In genomic region chr19:5751742-5752141, GRCm38 (mm10) we compare ENCODE assay signal across 9 mouse cellular contexts. TPM values are rescaled to one million over a fixed set of nuclear protein-coding genes. Genes with fewer than 3 reads are reported as not detected.
DNase-seq lines count a peak whose midpoint lies in the region; ATAC-seq lines count a peak whose summit lies in the region.
"Had no signal": no experiment of that assay in that cellular context is flagged by ENCODE, and none has a peak within 500 bp of the region (broad histone marks: within the 10 kb centered on the region; RNA-seq: fewer than 3 reads in every experiment).

No protein-coding gene starts in this region.

- H3K27me3 ChIP-seq in hindbrain, embryonic 11.5 days (ENCODE audit: control insufficient read depth, insufficient read depth, low read length): peaks cover 55% of the 10 kb centered on the region
- peaks cover 84% of the 10 kb centered on the region for H3K27me3 ChIP-seq in hindbrain, embryonic 14.5 days (ENCODE audit: control insufficient read depth, insufficient read depth, low read length)
- H3K27me3 ChIP-seq in intestine, embryonic 16.5 days (replicated peaks; ENCODE audit: control insufficient read depth, insufficient read depth, low read length): peaks cover 19% of the 10 kb centered on the region; the same call in 1 of the 2 replicates
- H3K27me3 ChIP-seq in liver, embryonic 16.5 days (ENCODE audit: control insufficient read depth, insufficient read depth, low read depth, low read length): peaks cover 86% of the 10 kb centered on the region

- 2% methylated on average over 20 of the region's 20 CpGs for WGBS in hindbrain, embryonic 11.5 days
- 9% methylated on average over 19 of the region's 20 CpGs for WGBS in hindbrain, embryonic 14.5 days
- 17% methylated on average over 20 of the region's 20 CpGs for WGBS in intestine, embryonic 16.5 days
- 5% methylated on average over 19 of the region's 20 CpGs for WGBS in liver, embryonic 16.5 days (ENCODE audit: insufficient replicate concordance)

- DNase-seq in hindbrain, embryonic 11.5 days (ENCODE audit: low spot score): peak; percentile 33
- no peak for DNase-seq in hindbrain, embryonic 14.5 days (ENCODE audit: low spot score)
- DNase-seq in adrenal gland, postnatal 25 days: peak; percentile 82
- DNase-seq in frontal cortex, adult 2 months (ENCODE audit: extremely low spot score in 1 of 2, low spot score in 1 of 2): no peak
- no peak for DNase-seq in layer of hippocampus, adult 8-10 months (ENCODE audit: low spot score in 2 of 2)

- ATAC-seq in hindbrain, embryonic 11.5 days (ENCODE audit: low FRiP score): no peak
- ATAC-seq in hindbrain, embryonic 14.5 days (ENCODE audit: low FRiP score): no peak
- ATAC-seq in intestine, embryonic 16.5 days: 0 out of 2 replicates have a peak, but pooled peaks have one; percentile 41
- ATAC-seq in liver, embryonic 16.5 days (ENCODE audit: low read depth): 0 out of 2 replicates have a peak, but pooled peaks have one; percentile 22
- ATAC-seq in erythroblast, adult 5-6 weeks (replicated peaks; ENCODE audit: low FRiP score, poor library complexity, severe bottlenecking): no peak

- H3K4me2 ChIP-seq in hindbrain, embryonic 11.5 days (replicated peaks; ENCODE audit: low read depth, low read length): 0 out of 2 replicates have a peak overlapping the region, but pooled peaks have one; percentile 5
- no peak overlapping the region for H3K4me2 ChIP-seq in hindbrain, embryonic 14.5 days (replicated peaks)
- no peak overlapping the region for H3K4me2 ChIP-seq in intestine, embryonic 16.5 days (ENCODE audit: low read depth, low read length)
- H3K4me2 ChIP-seq in liver, embryonic 16.5 days (ENCODE audit: low read depth, low read length): no peak overlapping the region

- 0 out of 2 replicates have a peak, but pooled peaks cover 2% of the 10 kb centered on the region for H3K4me1 ChIP-seq in hindbrain, embryonic 11.5 days (replicated peaks; ENCODE audit: control insufficient read depth, insufficient read depth, low read length)
- peaks cover 5% of the 10 kb centered on the region; the same call in 1 of the 2 replicates for H3K4me1 ChIP-seq in hindbrain, embryonic 14.5 days (replicated peaks; ENCODE audit: control insufficient read depth, insufficient read depth, low read length)
- H3K4me1 ChIP-seq in intestine, embryonic 16.5 days (ENCODE audit: control insufficient read depth, insufficient read depth, low read length): peaks cover 6% of the 10 kb centered on the region
- H3K4me1 ChIP-seq in liver, embryonic 16.5 days (ENCODE audit: control insufficient read depth, low read depth, low read length): peaks cover 2% of the 10 kb centered on the region; the same call in 1 of the 2 replicates

- no peak overlapping the region for H3K27ac ChIP-seq in hindbrain, embryonic 11.5 days (ENCODE audit: low read depth, low read length)
- H3K27ac ChIP-seq in hindbrain, embryonic 14.5 days: no peak overlapping the region
- no peak overlapping the region for H3K27ac ChIP-seq in intestine, embryonic 16.5 days (ENCODE audit: low read length)
- no peak overlapping the region for H3K27ac ChIP-seq in liver, embryonic 16.5 days (ENCODE audit: low read length)

- H3K36me3 ChIP-seq in hindbrain, embryonic 11.5 days (ENCODE audit: control insufficient read depth, insufficient read depth, low read length): no peaks in the 10 kb centered on the region
- H3K36me3 ChIP-seq in hindbrain, embryonic 14.5 days (replicated peaks; ENCODE audit: control insufficient read depth, insufficient read depth): no peaks in the 10 kb centered on the region; the same call in 1 of the 2 replicates
- H3K36me3 ChIP-seq in intestine, embryonic 16.5 days (ENCODE audit: control insufficient read depth, insufficient read depth, low read length): no peaks in the 10 kb centered on the region
- H3K36me3 ChIP-seq in liver, embryonic 16.5 days (ENCODE audit: control insufficient read depth, insufficient read depth): no peaks in the 10 kb centered on the region

- H3K9me3 ChIP-seq in hindbrain, embryonic 11.5 days (ENCODE audit: control insufficient read depth, low read length): no peaks in the 10 kb centered on the region
- H3K9me3 ChIP-seq in hindbrain, embryonic 14.5 days (ENCODE audit: control insufficient read depth, low read length): no peaks in the 10 kb centered on the region
- no peaks in the 10 kb centered on the region for H3K9me3 ChIP-seq in intestine, embryonic 16.5 days (ENCODE audit: control insufficient read depth, low read length)
- no peaks in the 10 kb centered on the region for H3K9me3 ChIP-seq in liver, embryonic 16.5 days (replicated peaks; ENCODE audit: control insufficient read depth, low read length)

- H3K4me3 ChIP-seq in hindbrain, embryonic 11.5 days (ENCODE audit: low read depth, low read length): no peak overlapping the region
- H3K4me3 ChIP-seq in hindbrain, embryonic 14.5 days (replicated peaks; ENCODE audit: low read length): no peak overlapping the region
- H3K4me3 ChIP-seq in intestine, embryonic 16.5 days (ENCODE audit: low read length): no peak overlapping the region
- peak overlapping the region; percentile 7; the same call in 1 of the 2 replicates for H3K4me3 ChIP-seq in liver, embryonic 16.5 days (ENCODE audit: low read depth, low read length)

- H3K9ac ChIP-seq in hindbrain, embryonic 11.5 days (ENCODE audit: low read depth, low read length): no peak overlapping the region
- H3K9ac ChIP-seq in hindbrain, embryonic 14.5 days: no peak overlapping the region
- H3K9ac ChIP-seq in intestine, embryonic 16.5 days (ENCODE audit: low read depth, low read length): no peak overlapping the region
- no peak overlapping the region for H3K9ac ChIP-seq in liver, embryonic 16.5 days (ENCODE audit: low read depth, low read length)

RNA-seq across cellular contexts. Expression of gene Ltbp3, which starts 11.0 kb away (rescaled TPM):
- polyA plus RNA-seq in hindbrain, embryonic 11.5 days (2014; fragmentation: Nextera tagmentation; extraction: Ambion mirVana): 3.5 and 3.8 TPM in 2 replicates
- polyA plus RNA-seq in hindbrain, embryonic 14.5 days (2014; fragmentation: Nextera tagmentation; extraction: Ambion mirVana): 13.8 and 15.8 TPM in 2 replicates
- 275 and 334 TPM in 2 replicates for total RNA-seq in adrenal gland, postnatal 25 days (2021)
- 14.0 and 20.8 TPM in 2 replicates for polyA plus RNA-seq in intestine, embryonic 16.5 days (2015; fragmentation: Nextera tagmentation; extraction: Ambion mirVana)
- polyA plus RNA-seq in liver, embryonic 16.5 days (2015; fragmentation: Nextera tagmentation; extraction: Ambion mirVana): 0.74 and 4.6 TPM in 2 replicates
- 81.5 and 87.8 TPM in 2 replicates for polyA plus RNA-seq in frontal cortex, adult 2 months (2012; rRNA removed)
- total RNA-seq in erythroblast, adult 5-6 weeks (2015; ENCODE audit: low replicate concordance): 0.63 TPM in 1 of 2 replicates, not detected in the other
- total RNA-seq in erythroblast, adult 5-6 weeks (2017; ENCODE audit: low replicate concordance): 0.68 TPM in 1 of 2 replicates, not detected in the other
- total RNA-seq in layer of hippocampus, adult 8-10 months (2022): 10 to 100 TPM; 30.4 to 40.5 (median 33.1) TPM

RNA-seq across cellular contexts. Expression of gene Scyl1, which starts 19.5 kb away (rescaled TPM):
- 47.2 and 55.7 TPM in 2 replicates for polyA plus RNA-seq in hindbrain, embryonic 11.5 days (2014; fragmentation: Nextera tagmentation; extraction: Ambion mirVana)
- polyA plus RNA-seq in hindbrain, embryonic 14.5 days (2014; fragmentation: Nextera tagmentation; extraction: Ambion mirVana): 73.5 and 76.7 TPM in 2 replicates
- total RNA-seq in adrenal gland, postnatal 25 days (2021): 104 and 120 TPM in 2 replicates
- 58.9 and 64.3 TPM in 2 replicates for polyA plus RNA-seq in intestine, embryonic 16.5 days (2015; fragmentation: Nextera tagmentation; extraction: Ambion mirVana)
- 19.3 and 21.5 TPM in 2 replicates for polyA plus RNA-seq in liver, embryonic 16.5 days (2015; fragmentation: Nextera tagmentation; extraction: Ambion mirVana)
- polyA plus RNA-seq in frontal cortex, adult 2 months (2012; rRNA removed): 111 and 120 TPM in 2 replicates
- 8.2 and 12.9 TPM in 2 replicates for total RNA-seq in erythroblast, adult 5-6 weeks (2015; ENCODE audit: low replicate concordance)
- 9.1 and 11.9 TPM in 2 replicates for total RNA-seq in erythroblast, adult 5-6 weeks (2017; ENCODE audit: low replicate concordance)
- total RNA-seq in layer of hippocampus, adult 8-10 months (2022): 10 to 100 TPM; 77.7 to 94.4 (median 88.1) TPM

RNA-seq across cellular contexts. Expression of gene Fam89b, which starts 22.3 kb away (rescaled TPM):
- 165 and 174 TPM in 2 replicates for polyA plus RNA-seq in hindbrain, embryonic 11.5 days (2014; fragmentation: Nextera tagmentation; extraction: Ambion mirVana)
- polyA plus RNA-seq in hindbrain, embryonic 14.5 days (2014; fragmentation: Nextera tagmentation; extraction: Ambion mirVana): 140 and 144 TPM in 2 replicates
- total RNA-seq in adrenal gland, postnatal 25 days (2021): 44.8 and 59.4 TPM in 2 replicates
- polyA plus RNA-seq in intestine, embryonic 16.5 days (2015; fragmentation: Nextera tagmentation; extraction: Ambion mirVana): 56.6 and 57.8 TPM in 2 replicates
- polyA plus RNA-seq in liver, embryonic 16.5 days (2015; fragmentation: Nextera tagmentation; extraction: Ambion mirVana): 29.7 and 32.5 TPM in 2 replicates
- polyA plus RNA-seq in frontal cortex, adult 2 months (2012; rRNA removed): 56.1 and 65.8 TPM in 2 replicates
- total RNA-seq in erythroblast, adult 5-6 weeks (2015; ENCODE audit: low replicate concordance): 11.5 and 30.4 TPM in 2 replicates
- total RNA-seq in erythroblast, adult 5-6 weeks (2017; ENCODE audit: low replicate concordance): 8.5 and 10.5 TPM in 2 replicates
- 10 to 100 TPM; 22.5 to 31.3 (median 27.4) TPM for total RNA-seq in layer of hippocampus, adult 8-10 months (2022)

RNA-seq across cellular contexts. Expression of gene Ehbp1l1, which starts 25.6 kb away (rescaled TPM):
- polyA plus RNA-seq in hindbrain, embryonic 11.5 days (2014; fragmentation: Nextera tagmentation; extraction: Ambion mirVana): 4.4 and 6.2 TPM in 2 replicates
- 9.2 and 12.5 TPM in 2 replicates for polyA plus RNA-seq in hindbrain, embryonic 14.5 days (2014; fragmentation: Nextera tagmentation; extraction: Ambion mirVana)
- total RNA-seq in adrenal gland, postnatal 25 days (2021): 35.7 and 40.9 TPM in 2 replicates
- polyA plus RNA-seq in intestine, embryonic 16.5 days (2015; fragmentation: Nextera tagmentation; extraction: Ambion mirVana): 48.6 and 49.7 TPM in 2 replicates
- 104 and 105 TPM in 2 replicates for polyA plus RNA-seq in liver, embryonic 16.5 days (2015; fragmentation: Nextera tagmentation; extraction: Ambion mirVana)
- polyA plus RNA-seq in frontal cortex, adult 2 months (2012; rRNA removed): 16.8 and 18.8 TPM in 2 replicates
- total RNA-seq in erythroblast, adult 5-6 weeks (2015; ENCODE audit: low replicate concordance): 27.5 and 57.9 TPM in 2 replicates
- 236 and 446 TPM in 2 replicates for total RNA-seq in erythroblast, adult 5-6 weeks (2017; ENCODE audit: low replicate concordance)
- total RNA-seq in layer of hippocampus, adult 8-10 months (2022): 10 to 100 TPM; 12.4 to 17.8 (median 16.4) TPM

RNA-seq across cellular contexts. Expression of gene Kcnk7, which starts 47.6 kb away (rescaled TPM):
- polyA plus RNA-seq in hindbrain, embryonic 11.5 days (2014; fragmentation: Nextera tagmentation; extraction: Ambion mirVana): 0.19 TPM in 1 of 2 replicates, not detected in the other
- 0.36 TPM in 1 of 2 replicates, not detected in the other for polyA plus RNA-seq in hindbrain, embryonic 14.5 days (2014; fragmentation: Nextera tagmentation; extraction: Ambion mirVana)
- not detected in 2 replicates for total RNA-seq in adrenal gland, postnatal 25 days (2021)
- 0.13 and 0.34 TPM in 2 replicates for polyA plus RNA-seq in intestine, embryonic 16.5 days (2015; fragmentation: Nextera tagmentation; extraction: Ambion mirVana)
- 0.14 TPM in 2 replicates for polyA plus RNA-seq in liver, embryonic 16.5 days (2015; fragmentation: Nextera tagmentation; extraction: Ambion mirVana)
- polyA plus RNA-seq in frontal cortex, adult 2 months (2012; rRNA removed): 0.22 and 0.27 TPM in 2 replicates
- not detected in 2 replicates for total RNA-seq in erythroblast, adult 5-6 weeks (2015; ENCODE audit: low replicate concordance)
- total RNA-seq in erythroblast, adult 5-6 weeks (2017; ENCODE audit: low replicate concordance): not detected in 2 replicates
- total RNA-seq in layer of hippocampus, adult 8-10 months (2022): under 1 TPM in 1 of 4 experiments, not detected in 3; 0.43 TPM
- total RNA-seq: heart, postnatal 14 days had no signal

Comparison
In these comparisons a context has a peak if more than half of its experiments do, and no peak if none do; other contexts are left out.
1. DNase-seq: peak in hindbrain, embryonic 11.5 days (single experiment) and adrenal gland, postnatal 25 days (single experiment); none in hindbrain, embryonic 14.5 days (single experiment), frontal cortex, adult 2 months (0 of 2) and layer of hippocampus, adult 8-10 months (0 of 2).
2. ATAC-seq: peak in intestine, embryonic 16.5 days (single experiment) and liver, embryonic 16.5 days (single experiment); none in hindbrain, embryonic 11.5 days (single experiment), hindbrain, embryonic 14.5 days (single experiment) and erythroblast, adult 5-6 weeks (single experiment).